Mouse (Mus musculus): ENCODE data around the gene Gm11549.

Gm11549 gene

GRCm38 (mm10) chr3:36521073-36522060 lies at the start of gene Gm11549:
Gene Gm11549 (minus strand): TSS chr3:36521813.
- in situ Hi-C loops (cut with MboI, MseI): no loop called here

GRCm38 (mm10) chr3:36569836-36570235 lies 48.2 kb upstream of the Gm11549 start:
- in situ Hi-C loops (cut with MboI, MseI): no loop called here

GRCm38 (mm10) chr3:36563666-36564065 lies 42.1 kb upstream of the Gm11549 start:
- in situ Hi-C loops (cut with MboI, MseI): no loop called here

GRCm38 (mm10) chr3:36559606-36560005 lies 38.0 kb upstream of the Gm11549 start:
- in situ Hi-C loops (cut with MboI, MseI): no loop called here

GRCm38 (mm10) chr3:36557601-36558000 lies 36.0 kb upstream of the Gm11549 start:
- in situ Hi-C loops (cut with MboI, MseI): no loop called here

GRCm38 (mm10) chr3:36552406-36553047 lies 30.9 kb upstream of the Gm11549 start, which contains the start of gene Exosc9:
Gene Exosc9 (plus strand): TSS chr3:36552606.
- in situ Hi-C loops (cut with MboI, MseI): no loop called here

- in situ Hi-C loops (cut with MboI, MseI): no loop called here
Observed at GRCm38 (mm10) chr3:36551851-36552384, 30.3 kb upstream of the Gm11549 start.

GRCm38 (mm10) chr3:36551343-36551742 lies 29.7 kb upstream of the Gm11549 start:
- in situ Hi-C loops (cut with MboI, MseI): no loop called here

GRCm38 (mm10) chr3:36544961-36545360 lies 23.3 kb upstream of the Gm11549 start:
- in situ Hi-C loops (cut with MboI, MseI): no loop called here

- in situ Hi-C loops (cut with MboI, MseI): no loop called here
Observed at GRCm38 (mm10) chr3:36541399-36541798, 19.8 kb upstream of the Gm11549 start.

- in situ Hi-C loops (cut with MboI, MseI): no loop called here
Observed at GRCm38 (mm10) chr3:36540756-36541155, 19.1 kb upstream of the Gm11549 start.

- in situ Hi-C loops (cut with MboI, MseI): no loop called here
Observed at GRCm38 (mm10) chr3:36537701-36538470, 16.3 kb upstream of the Gm11549 start.

GRCm38 (mm10) chr3:36536041-36536440 lies 14.4 kb upstream of the Gm11549 start:
- in situ Hi-C loops (cut with MboI, MseI): no loop called here

GRCm38 (mm10) chr3:36533201-36533672 lies 11.6 kb upstream of the Gm11549 start:
- in situ Hi-C loops (cut with MboI, MseI): no loop called here

- in situ Hi-C loops (cut with MboI, MseI): no loop called here
Observed at GRCm38 (mm10) chr3:36532738-36533137, 11.1 kb upstream of the Gm11549 start.

GRCm38 (mm10) chr3:36531979-36532542 lies 10.4 kb upstream of the Gm11549 start:
- in situ Hi-C loops (cut with MboI, MseI): no loop called here

- in situ Hi-C loops (cut with MboI, MseI): no loop called here
Observed at GRCm38 (mm10) chr3:36531242-36531641, 9.6 kb upstream of the Gm11549 start.

GRCm38 (mm10) chr3:36530781-36531180 lies 9.2 kb upstream of the Gm11549 start:
- in situ Hi-C loops (cut with MboI, MseI): no loop called here

GRCm38 (mm10) chr3:36530345-36530744 lies 8.7 kb upstream of the Gm11549 start:
- in situ Hi-C loops (cut with MboI, MseI): no loop called here

GRCm38 (mm10) chr3:36524466-36524865 lies 2.9 kb upstream of the Gm11549 start:
- in situ Hi-C loops (cut with MboI, MseI): no loop called here

- in situ Hi-C loops (cut with MboI, MseI): no loop called here
Observed at GRCm38 (mm10) chr3:36522137-36522536, 524 bp upstream of the Gm11549 start.
